Mouse (Mus musculus): ENCODE measurements at regions not wholly inside any gene's neighbourhood (a gene's known extent, or its start where the extent isn't known, plus 50 kb on each side); places are given as distances from the start of the nearest gene placed in this dataset.

GRCm38 (mm10) chr5:111542077-111542476 lies 124.9 kb downstream of the Mn1 start:
- intact Hi-C loops (cut with DNase I) = no loop called here
- DNase-seq = no peak

DNA sequence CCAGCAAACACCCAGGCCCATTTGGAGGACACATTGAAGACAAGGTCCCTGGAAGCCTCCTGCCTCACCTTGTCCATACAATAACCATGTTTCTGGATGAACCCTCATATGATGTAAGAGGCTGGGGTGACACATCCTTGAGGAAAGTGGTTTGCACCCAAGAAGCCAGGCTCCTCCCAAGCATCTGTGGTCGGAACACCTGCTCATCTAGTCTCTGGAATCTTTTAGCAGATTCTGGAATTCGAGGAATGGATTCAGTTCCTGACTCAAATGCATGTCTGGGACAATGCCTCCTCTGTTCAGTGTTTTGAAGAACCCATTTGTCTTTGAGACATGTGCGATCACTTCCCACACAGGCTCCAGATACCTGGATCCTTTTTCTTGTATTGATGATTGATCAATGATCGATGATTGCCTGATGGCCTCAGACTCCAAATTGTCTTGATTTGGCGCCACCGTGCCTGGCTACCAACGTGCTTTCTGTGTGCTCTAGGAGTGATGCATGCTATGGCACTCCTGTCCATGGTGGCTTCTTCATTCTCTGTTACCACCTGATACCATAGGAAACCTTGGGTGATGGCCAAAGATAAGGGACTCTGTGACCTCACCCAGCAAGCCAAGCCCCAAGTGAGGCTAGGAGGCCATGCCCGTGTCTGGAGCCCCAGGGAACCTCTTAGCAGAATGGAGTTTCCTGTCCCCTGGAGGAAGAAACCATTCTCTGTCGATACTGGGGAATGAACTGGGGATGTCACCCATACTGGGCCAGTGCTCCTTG lies 126.7 kb downstream of the Mn1 start:
- DNase-seq = no peak
- intact Hi-C loops (cut with DNase I) = no loop called here

GRCm38 (mm10) chr5:111553471-111554382 lies 136.6 kb downstream of the Mn1 start:
- intact Hi-C loops (cut with DNase I) = no loop called here
- DNase-seq = no peak

- intact Hi-C loops (cut with DNase I) = no loop called here
- no peak for DNase-seq
Observed at GRCm38 (mm10) chr5:111554551-111555311, 137.6 kb downstream of the Mn1 start.

GRCm38 (mm10) chr5:111555312-111555957 lies 138.3 kb downstream of the Mn1 start:
- DNase-seq = no peak
- intact Hi-C loops (cut with DNase I) = no loop called here

DNA sequence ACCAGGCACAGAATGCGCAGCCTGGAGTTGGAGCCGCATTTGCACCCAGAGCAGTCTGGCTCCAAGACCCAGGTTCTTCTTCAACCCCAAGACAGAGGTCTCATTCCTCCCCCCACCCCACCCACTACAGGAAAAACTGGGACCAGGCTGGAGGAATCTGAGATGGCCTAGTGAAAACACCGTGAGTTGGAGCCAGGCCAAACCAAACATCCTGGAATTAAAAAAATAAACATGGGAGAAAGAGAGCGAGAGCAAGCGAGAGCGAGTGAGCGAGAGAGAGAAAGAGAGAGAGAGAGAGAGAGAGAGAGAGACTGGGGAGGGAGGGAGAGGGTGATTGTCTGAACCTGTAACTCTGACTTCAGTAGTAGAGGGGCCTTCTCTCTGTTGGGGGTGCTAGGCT lies 138.8 kb downstream of the Mn1 start:
- DNase-seq = no peak
- intact Hi-C loops (cut with DNase I) = no loop called here

- DNase-seq = no peak
- intact Hi-C loops (cut with DNase I) = no loop called here
Observed at GRCm38 (mm10) chr5:111560432-111560831, 143.3 kb downstream of the Mn1 start.

GRCm38 (mm10) chr5:111561301-111561700 lies 144.1 kb downstream of the Mn1 start:
- DNase-seq = no peak
- intact Hi-C loops (cut with DNase I) = loop anchor here (1.0 kb wide), 1 partner anchor 45 kb away; no protein-coding TSS in a partner anchor

- intact Hi-C loops (cut with DNase I) = loop anchor here (2.0 to 5.0 kb wide), 2 partner anchors 34 to 159 kb away; no protein-coding TSS in a partner anchor
- DNase-seq = peak; percentile 50 to 64
Observed at GRCm38 (mm10) chr5:111570826-111571225, 153.7 kb downstream of the Mn1 start.

GRCm38 (mm10) chr5:111573265-111573873 lies 156.2 kb downstream of the Mn1 start:
- intact Hi-C loops (cut with DNase I) = loop anchor here (5.0 kb wide), 1 partner anchor 161 kb away; no protein-coding TSS in a partner anchor
- DNase-seq = no peak

GRCm38 (mm10) chr5:111574219-111574840 lies 157.2 kb downstream of the Mn1 start:
- no peak for DNase-seq
- intact Hi-C loops (cut with DNase I) = loop anchor here (5.0 kb wide), 1 partner anchor 162 kb away; no protein-coding TSS in a partner anchor

GRCm38 (mm10) chr5:111575376-111575775 lies 158.2 kb downstream of the Mn1 start:
- DNase-seq = no peak
- intact Hi-C loops (cut with DNase I) = loop anchor here (5.0 kb wide), 1 partner anchor 102 kb away; no protein-coding TSS in a partner anchor

DNA sequence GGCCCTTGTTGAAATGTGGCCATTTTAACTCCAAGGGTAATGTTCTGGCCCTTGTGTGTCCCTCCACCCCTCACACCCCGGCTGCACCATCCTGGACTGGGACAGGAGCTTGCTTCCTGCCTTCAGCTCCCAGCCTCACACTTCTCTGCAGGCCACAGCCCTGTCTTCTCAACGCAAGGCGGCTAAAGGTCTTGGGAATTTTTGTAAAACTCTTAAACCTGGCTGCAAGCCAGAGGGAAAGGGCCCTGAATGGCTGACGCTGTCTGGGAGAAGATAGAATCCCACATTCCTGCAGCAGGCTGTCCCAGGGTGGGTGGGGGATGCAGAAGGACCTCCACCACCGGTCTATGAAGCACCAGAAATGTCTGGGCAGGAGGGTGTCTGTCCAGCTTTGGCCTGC lies 156.3 kb upstream of the Gm26897 start:
- intact Hi-C loops (cut with DNase I) = loop anchor here (5.0 kb wide), 1 partner anchor 100 kb away; no protein-coding TSS in a partner anchor
- no peak for DNase-seq

DNA sequence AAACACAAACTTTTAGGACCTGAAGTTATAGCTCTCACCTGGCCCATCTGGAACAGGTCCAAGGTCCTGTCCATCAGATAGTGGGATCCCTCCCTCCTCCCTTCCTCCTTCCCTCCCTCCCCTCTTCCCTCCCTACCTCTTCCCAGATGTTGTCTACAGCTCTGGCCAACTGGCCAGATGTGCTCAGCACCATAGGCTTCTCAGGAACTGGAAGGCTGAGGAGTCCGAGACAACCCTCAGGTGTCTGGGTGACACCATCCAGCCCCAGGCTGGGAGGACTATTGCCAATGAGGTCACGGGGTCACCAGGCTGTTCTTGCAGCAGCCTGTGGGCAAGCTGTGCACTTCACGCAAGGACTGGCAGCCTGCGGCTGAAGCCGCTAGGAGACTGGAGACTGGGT lies 155.6 kb upstream of the Gm26897 start:
- intact Hi-C loops (cut with DNase I) = loop anchor here (5.0 kb wide), 1 partner anchor 99 kb away; no protein-coding TSS in a partner anchor
- no peak for DNase-seq

GRCm38 (mm10) chr5:111578977-111579727 lies 154.6 kb upstream of the Gm26897 start:
- no peak for DNase-seq
- intact Hi-C loops (cut with DNase I) = loop anchor here (5.0 kb wide), 1 partner anchor 98 kb away; no protein-coding TSS in a partner anchor

DNA sequence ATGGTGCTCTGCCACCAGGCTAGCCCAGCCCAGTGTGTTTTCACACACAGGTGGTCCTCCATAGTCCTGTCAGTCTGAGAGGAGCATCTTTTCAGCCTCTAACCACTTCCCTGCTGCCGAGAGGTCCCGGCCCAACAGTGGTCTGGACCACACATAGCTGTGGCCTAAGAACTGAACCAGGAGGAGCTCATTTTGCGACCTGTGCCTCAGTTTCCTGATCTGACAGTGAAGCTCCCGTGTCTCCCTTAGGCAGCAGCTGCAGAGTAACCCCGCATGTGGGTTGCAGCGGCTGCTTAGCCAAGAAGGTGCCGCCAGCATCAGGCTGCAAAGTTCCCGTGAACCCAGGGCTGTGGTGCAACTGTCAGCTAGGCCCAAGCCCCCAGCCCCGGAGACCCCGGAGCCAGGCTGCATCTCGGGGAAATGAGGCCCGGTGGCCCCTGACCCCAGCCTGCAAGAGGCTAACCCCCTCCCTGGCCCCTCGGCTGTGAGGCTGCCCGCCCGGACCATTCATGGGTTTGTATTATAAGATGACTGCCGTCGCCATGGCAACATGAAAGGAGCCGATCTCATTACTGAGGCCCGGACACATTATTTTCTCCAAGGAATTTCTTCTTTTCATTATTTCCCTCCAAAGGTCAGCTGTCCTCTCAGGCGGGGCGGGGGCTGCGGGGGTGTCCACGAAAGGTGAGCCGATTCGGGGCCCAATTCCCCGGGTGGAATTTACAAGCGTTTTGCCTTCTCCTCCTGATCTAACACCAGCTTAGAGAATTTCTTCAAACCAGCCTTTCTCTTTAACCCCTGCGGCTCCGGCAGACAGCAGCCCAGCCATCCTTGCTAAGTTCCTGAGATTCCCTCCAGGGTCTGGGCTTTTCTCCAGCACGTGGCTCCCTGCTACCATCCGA lies 152.6 kb upstream of the Gm26897 start:
- intact Hi-C loops (cut with DNase I) = no loop called here
- no peak for DNase-seq

GRCm38 (mm10) chr5:111582004-111582403 lies 151.7 kb upstream of the Gm26897 start:
- intact Hi-C loops (cut with DNase I) = no loop called here
- no peak for DNase-seq

All from gastrocnemius, postnatal 36 days (tissue).